Mouse (Mus musculus): Measurements from ENCODE around the gene Mrpl43.

Mrpl43 gene

GRCm38 (mm10) chr19:45029571-45029970 lies 23.3 kb upstream of the Mrpl43 start:
- no peak for DNase-seq (ENCODE audit: extremely low spot score)

DNA sequence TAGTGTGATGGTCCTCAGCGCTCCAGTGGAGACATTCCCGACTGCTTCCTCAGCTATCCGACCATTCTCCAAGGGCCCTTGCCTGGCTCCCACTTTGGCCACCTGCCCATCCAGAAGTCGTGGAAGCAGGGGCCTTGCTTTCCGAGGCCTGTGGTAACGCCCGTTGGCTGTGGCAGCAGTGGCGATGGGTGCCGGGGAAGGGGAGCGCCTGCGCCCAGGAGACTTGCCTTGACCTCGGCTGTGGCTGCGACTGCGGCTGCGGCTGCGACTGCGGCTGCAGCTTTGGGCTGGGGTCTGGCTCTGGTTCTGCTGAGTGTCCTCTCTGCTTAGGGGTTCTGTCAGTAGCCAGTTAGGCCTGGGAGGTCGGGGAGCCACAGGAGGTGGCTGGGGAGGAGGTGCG lies 22.5 kb upstream of the Mrpl43 start:
- no peak for DNase-seq (ENCODE audit: extremely low spot score)

DNA sequence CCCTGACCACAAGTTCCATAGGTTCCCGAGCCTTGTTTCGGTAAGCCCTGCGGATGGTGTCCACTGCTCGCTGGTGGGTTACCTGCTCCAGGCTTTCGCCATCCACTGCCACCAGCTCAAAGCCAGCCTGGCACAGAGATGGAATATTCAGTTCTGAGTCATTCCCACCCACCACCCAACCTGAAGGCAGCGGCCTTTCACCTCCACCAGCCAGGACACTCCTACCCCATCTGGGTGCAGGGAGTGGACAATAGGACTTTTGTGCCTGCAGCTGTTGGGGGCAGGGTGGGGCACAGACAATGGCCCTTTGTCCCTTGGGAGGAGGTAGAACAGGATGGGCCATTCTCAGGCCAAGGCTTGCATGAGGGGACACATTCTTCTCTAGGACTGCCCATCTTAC lies 21.6 kb upstream of the Mrpl43 start:
- peak; percentile 37 for DNase-seq (ENCODE audit: extremely low spot score)

DNA sequence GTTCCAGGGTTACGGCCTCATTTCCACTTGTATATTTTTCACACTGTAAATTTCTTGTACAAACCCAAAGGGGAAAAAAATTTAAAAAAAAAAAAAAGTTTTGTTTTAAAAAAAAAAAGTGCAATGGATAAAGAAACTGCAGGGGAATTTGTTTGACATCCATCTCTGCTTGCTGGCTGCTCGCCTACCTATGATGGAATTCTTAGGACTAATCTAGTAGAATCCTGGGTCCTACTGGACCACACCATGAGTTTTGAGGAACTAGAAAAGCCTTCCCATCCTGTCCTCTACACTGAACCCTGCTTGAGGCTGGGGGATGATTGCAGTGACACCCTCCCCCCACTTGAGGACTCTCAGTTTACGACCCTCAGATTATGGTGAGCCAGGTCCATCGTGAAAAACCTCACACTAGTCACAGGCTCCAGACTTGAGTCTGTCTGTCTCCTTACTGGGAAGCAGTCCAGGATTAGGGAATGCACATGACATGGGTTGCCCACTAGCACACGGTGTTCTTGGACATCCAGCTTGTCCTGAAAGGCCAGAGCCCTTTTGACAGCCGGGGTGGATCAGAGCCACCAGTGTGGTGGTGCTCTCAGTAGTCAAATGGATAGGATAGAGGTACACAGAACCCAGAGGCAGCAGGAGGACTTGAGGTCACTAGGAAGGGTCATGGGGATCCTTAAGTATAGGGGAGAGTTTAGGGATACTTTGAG lies 20.9 kb upstream of the Mrpl43 start:
- no peak for DNase-seq (ENCODE audit: extremely low spot score)

DNA sequence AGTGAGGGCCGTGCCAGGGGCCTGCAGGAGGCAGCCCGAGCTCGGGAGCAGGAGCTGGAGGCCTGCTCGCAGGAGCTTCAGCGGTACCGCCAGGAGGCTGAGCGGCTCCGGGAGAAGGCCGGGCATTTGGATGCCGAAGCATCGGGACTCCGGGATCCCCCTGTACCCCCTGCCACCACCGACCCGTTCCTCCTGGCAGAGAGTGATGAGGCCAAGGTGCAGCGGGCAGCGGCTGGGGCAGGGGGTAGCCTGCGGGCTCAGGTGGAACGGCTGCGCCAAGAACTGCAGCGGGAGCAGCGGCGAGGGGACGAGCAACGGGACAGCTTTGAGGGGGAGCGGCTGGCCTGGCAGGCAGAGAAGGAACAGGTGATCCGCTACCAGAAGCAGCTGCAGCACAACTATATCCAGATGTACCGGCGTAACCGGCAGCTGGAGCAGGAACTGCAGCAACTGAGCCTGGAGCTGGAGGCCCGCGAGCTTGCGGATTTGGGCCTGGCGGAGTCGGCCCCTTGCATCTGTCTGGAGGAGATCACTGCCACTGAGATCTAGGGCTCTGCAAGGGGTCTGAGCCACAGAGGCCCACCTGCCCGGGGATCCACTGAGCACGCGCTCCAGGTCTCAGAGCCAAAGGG lies 19.8 kb upstream of the Mrpl43 start:
- DNase-seq (ENCODE audit: extremely low spot score): no peak

GRCm38 (mm10) chr19:45024775-45025174 lies 18.5 kb upstream of the Mrpl43 start:
- DNase-seq (ENCODE audit: extremely low spot score): no peak

- DNase-seq (ENCODE audit: extremely low spot score): no peak
These were observed 17.8 kb upstream of the Mrpl43 start for GRCm38 (mm10) chr19:45023993-45024392.

DNA sequence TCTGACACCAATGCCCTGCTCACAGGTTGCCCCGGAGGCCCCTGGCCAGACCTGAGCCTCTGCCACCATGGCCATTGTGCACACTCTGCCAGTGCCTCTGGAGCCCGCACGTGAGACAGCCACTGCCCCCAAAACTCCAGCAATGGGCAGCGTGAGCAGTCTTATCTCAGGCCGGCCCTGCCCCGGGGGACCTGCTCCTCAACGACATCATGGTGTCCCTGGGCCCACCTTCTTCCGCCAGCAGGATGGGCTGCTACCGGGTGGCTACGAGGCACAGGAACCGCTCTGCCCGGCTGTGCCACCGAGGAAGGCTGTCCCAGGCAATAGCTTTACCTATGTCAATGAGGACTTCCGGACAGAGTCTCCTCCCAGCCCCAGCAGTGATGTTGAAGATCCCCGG lies 15.1 kb upstream of the Mrpl43 start:
- DNase-seq (ENCODE audit: extremely low spot score): no peak

DNA sequence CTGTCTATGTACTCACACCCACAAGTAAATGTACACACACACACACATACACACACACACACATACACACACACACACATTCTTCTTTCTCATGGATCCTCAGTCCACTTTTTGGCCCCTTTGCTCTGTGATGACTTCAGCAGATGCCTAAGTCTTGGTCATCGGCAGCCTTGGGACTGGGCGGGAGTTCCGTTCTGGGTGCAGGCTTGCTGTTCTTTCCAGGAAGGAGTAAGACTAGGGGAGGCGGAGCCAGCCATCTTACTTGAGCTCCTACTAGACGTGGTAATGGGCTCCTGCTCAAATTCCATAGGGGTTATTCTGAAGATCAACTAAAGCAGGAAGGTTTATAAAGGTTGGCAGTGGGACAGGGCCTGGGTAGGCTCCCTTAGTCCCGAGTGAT lies 14.1 kb upstream of the Mrpl43 start:
- no peak for DNase-seq (ENCODE audit: extremely low spot score)

DNA sequence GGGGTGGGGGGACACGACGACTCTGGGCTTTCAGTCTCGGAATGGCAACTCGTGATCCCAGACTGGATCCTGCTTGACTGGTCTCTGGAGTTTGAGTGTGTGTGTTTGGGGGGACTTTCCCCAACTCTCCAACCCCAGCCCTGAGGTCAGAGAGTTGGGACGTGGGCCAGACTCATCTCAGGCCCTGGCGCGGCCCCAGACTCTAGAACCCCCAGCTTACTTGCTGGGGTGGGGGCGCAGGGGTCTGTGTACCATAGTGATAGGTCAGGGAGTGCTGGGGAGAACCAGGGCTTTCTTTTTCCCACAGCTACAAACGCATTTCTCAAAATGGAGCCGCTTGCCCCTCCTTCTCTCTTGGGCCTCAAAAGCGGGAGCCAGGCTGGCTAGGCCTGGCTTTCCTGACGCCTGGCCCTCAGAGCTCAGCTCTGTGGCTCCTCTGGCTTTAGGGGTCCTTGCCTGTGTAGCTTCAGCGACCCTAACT lies 12.1 kb upstream of the Mrpl43 start:
- DNase-seq (ENCODE audit: extremely low spot score): peak; percentile 48

GRCm38 (mm10) chr19:45017909-45018308 lies 11.7 kb upstream of the Mrpl43 start:
- DNase-seq (ENCODE audit: extremely low spot score): peak; percentile 87

DNA sequence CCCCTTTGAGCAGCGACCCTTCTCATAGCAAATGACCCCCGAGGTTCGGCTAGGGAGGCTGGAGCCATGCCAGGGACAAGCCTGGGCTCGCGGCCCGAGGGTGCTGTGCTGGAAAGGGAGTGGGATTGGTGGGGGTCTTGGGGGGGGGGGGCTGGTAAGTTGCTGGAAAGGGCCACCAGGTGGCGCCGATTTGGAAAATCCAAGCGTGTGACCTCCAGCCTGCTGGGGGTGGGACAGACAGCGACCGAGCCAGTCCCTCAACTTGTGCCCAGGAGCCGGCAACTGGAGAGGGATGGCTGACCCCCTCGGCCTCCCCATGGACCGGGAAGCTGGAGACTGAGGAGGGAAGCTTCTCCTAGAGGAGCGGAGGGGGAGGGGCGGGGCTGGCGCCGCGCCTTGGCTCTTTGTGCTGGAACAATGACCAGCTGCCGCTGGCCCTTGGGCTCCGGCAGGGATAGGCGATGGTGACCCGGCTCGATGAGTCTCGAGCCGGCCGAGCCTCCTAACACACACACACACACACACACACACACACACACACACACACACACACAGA lies 11.1 kb upstream of the Mrpl43 start:
- DNase-seq (ENCODE audit: extremely low spot score): peak; percentile 93

DNA sequence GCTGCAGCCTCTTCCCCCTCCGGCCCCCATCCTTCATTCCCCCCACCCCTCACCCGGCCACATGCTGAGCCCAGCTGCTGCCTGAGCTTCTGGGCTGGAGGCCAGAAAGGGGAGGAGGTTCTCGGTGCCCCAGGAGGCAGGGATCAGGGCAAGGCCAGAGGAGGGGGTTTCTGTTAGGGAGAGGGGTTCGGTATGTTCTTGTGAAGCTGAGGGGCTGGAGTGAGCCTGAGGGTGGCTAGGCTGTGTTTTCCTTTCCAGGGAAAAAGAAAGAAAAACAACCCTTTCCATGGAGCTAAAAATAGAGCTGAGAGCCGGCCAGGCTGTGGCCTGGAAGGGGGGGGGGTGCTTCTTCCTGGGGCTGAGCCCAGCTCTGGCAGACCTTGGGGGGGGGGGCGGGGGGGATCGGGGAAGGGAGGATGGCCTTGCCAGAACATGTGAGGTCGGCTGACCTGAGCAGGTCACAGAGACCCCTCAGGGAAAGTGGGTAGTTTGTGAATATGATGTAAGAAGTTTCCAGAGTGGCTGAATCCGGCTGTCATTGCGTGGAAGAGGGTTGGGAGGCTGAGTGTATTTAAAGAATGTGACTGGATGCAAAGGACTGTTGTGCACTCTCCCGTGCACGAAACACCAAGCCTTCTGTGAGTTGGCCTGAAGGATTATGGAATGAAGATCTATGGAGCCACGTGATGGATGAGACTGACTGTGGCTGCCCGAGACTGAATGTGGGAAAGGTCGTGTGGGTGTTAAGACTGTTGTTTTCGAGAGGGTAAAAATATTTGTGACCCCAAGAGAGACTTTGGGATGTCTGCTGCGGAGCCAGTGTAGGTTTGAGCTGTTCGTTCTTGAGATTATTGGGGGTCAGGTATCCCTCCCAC lies 10.3 kb upstream of the Mrpl43 start:
- DNase-seq (ENCODE audit: extremely low spot score): peak; percentile 83

GRCm38 (mm10) chr19:45015518-45016281 lies 9.5 kb upstream of the Mrpl43 start:
- DNase-seq (ENCODE audit: extremely low spot score): peak; percentile 55

DNA sequence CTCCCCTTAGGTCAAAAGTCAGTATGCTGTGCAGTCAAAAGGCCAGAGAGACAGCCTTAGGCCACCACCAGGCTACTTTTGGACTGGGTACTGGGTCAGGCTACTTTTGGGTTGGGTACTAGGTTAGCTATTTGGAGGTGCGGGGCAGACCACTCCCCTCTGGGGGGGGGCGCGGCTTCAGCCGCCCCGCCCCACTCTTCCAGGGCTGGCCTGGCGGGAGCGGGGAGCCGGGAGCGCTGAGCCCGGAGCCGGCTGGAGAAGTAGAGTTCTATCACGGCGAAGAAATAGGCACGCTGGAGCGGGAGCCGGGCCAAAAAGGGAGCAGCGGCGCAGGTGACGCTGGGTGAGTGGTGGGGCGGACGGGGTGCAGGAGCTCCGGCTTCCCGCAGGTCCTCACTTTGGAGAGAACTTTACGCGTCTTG lies 8.8 kb upstream of the Mrpl43 start:
- DNase-seq (ENCODE audit: extremely low spot score): peak; percentile 69

DNA sequence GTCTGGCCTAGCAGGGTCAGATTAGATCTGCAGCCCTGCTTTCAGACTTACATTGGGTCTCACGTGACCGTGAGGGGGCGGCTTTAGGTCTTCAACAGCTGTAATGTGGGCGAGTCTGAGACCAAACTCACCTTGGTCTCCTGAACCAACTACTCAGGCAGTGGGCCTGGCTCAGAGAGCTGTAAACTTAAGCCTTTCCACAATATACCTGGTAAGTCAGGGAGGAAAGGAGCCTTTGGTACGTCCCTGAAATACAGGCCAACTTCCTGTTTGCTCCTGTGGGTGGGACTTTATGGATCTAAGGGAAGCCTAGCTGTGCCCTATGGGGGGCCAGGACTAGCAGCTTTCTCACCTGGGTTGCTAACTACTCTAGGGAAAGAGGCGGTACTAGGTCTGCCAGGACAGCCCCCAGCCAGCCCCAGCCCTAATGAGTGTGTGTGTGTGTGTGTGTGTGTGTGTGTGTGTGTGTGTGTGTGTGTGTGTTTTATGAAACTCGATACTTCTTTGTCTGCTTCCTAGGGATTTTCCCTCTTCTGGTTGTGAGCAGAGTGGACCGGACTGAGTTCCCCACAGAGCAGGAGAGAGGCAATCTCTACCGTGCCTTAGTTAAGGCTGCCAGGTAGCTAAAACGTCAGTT lies 8.2 kb upstream of the Mrpl43 start, which contains the start of gene Lzts2:
Lzts2 (plus strand) TSS at position 80 of the 637 bp plus-strand sequence.
- DNase-seq (ENCODE audit: extremely low spot score): no peak

DNA sequence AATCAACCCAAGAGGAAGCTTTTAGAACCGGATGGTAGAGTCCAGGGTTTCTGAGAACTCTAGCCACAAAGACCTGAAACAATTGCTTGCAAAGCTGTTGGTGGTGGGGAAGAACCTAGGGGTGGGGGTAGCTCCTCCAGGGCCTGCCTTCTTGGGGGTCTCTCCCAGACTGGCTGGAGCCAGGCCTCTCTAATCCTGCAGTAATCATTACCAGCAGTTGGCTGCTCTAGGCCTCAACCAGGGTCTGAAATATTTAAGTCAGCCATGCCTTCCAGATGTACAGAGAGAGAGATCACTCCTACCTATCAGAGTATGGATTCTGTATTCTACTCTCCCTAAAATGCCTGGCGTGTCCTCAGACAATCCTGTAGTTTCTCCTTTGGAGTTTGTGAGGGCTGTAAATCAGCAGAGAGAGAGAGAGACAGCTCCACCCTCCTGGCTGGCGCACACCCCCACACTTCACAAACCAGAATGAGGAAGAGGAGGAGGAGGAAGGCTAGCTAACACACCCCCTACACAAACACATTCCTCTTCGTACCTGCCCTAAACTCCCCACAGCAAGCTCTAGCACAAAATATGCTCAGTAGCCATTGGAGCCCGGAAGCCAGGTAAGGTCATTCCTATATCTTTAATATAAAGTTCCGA lies 7.5 kb upstream of the Mrpl43 start:
- DNase-seq (ENCODE audit: extremely low spot score): no peak

GRCm38 (mm10) chr19:45012636-45013035 lies 6.4 kb upstream of the Mrpl43 start:
- no peak for DNase-seq (ENCODE audit: extremely low spot score)

DNA sequence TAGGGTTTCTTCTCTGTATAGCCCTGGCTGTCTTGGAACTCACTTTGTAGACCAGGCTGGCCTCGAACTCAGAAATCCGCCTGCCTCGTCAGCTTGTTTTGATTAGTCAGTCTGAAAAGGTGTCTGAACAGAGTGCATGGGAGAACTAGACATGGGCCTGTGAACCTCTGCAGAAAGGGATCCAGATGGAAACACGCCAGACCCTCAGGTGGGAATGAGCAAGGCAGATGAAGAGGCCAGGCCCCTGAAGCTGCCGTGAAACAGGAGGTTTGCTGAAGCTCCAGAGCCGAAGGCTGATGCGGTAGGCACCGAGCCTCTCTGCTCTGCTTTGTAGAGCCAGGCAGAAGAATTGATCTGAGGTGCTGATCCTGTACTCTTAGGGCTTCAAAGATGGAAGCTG lies 6.0 kb upstream of the Mrpl43 start:
- no peak for DNase-seq (ENCODE audit: extremely low spot score)

DNA sequence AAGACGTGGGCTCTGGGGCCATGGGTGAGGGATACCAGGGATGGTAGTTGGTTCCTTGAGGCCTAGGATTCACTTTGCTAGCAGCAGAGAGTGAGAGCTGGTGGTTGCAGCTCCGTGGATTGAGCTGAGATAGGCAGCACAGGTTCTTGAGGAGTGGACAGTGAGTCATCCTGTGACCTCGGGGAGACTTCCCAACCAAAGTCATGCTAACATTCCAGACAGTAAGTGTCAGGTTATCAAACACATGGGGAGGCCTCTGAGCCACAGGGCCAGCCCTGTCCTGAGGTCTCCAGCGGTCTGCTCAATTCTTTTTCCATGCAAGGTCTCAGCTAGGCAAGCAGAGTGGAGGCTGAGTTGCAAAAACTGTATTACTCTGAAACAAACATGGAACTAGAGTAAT lies 4.4 kb upstream of the Mrpl43 start:
- no peak for DNase-seq (ENCODE audit: extremely low spot score)

Measured in embryo, embryonic 9.5 days (tissue).